Comparison of ENCODE assay signal across 9 mouse cellular contexts in genomic region chr17:88159212-88159668, GRCm38 (mm10).
DNase-seq lines count a peak whose midpoint lies in the region; ATAC-seq and TF ChIP-seq lines count a peak whose summit lies in the region.
"Had no signal": no experiment of that assay in that cellular context is flagged by ENCODE, and none has a peak within 500 bp of the region (broad histone marks: within the 10 kb centered on the region; RNA-seq: fewer than 3 reads in every experiment).

No protein-coding gene starts in this region.

- H3K9me3 ChIP-seq in kidney, embryonic 15.5 days (replicated peaks) = no peaks in the 10 kb centered on the region
- H3K9me3 ChIP-seq in hindbrain, embryonic 13.5 days = no peaks in the 10 kb centered on the region
- H3K9me3 ChIP-seq in neural tube, embryonic 12.5 days = no peaks in the 10 kb centered on the region
- H3K9me3 ChIP-seq in intestine, embryonic 15.5 days = no peaks in the 10 kb centered on the region

- DNase-seq in kidney, adult 2 months = no peak
- DNase-seq in embryo, embryonic 9.5 days (ENCODE audit: extremely low spot score) = peak; percentile 21
- DNase-seq in B cell, adult 2 months = no peak
- no peak for DNase-seq in adrenal gland, adult 2 months

- peak overlapping the region; percentile 40 for H3K4me2 ChIP-seq in kidney, embryonic 15.5 days
- peak overlapping the region; percentile 45 for H3K4me2 ChIP-seq in hindbrain, embryonic 13.5 days
- H3K4me2 ChIP-seq in neural tube, embryonic 12.5 days (replicated peaks) = peak overlapping the region; percentile 31
- H3K4me2 ChIP-seq in intestine, embryonic 15.5 days (replicated peaks) = no peak overlapping the region; the same call in 1 of the 2 replicates

- H3K4me3 ChIP-seq in kidney, embryonic 15.5 days (replicated peaks) = no peak overlapping the region
- no peak overlapping the region for H3K4me3 ChIP-seq in kidney, adult 2 months (ENCODE audit: insufficient read depth, low read depth, low read length)
- peak overlapping the region; percentile 15; the same call in 1 of the 2 replicates for H3K4me3 ChIP-seq in hindbrain, embryonic 13.5 days
- no peak overlapping the region for H3K4me3 ChIP-seq in neural tube, embryonic 12.5 days
- no peak overlapping the region for H3K4me3 ChIP-seq in intestine, embryonic 15.5 days (replicated peaks)

- peaks cover 17% of the 10 kb centered on the region for H3K4me1 ChIP-seq in kidney, embryonic 15.5 days
- H3K4me1 ChIP-seq in kidney, adult 2 months (ENCODE audit: control insufficient read depth, insufficient read depth, low read length) = no peaks in the 10 kb centered on the region
- H3K4me1 ChIP-seq in hindbrain, embryonic 13.5 days (replicated peaks) = peaks cover 9% of the 10 kb centered on the region
- H3K4me1 ChIP-seq in neural tube, embryonic 12.5 days = peaks cover 8% of the 10 kb centered on the region; the same call in 1 of the 2 replicates
- H3K4me1 ChIP-seq in intestine, embryonic 15.5 days (replicated peaks) = no peaks in the 10 kb centered on the region

- H3K27ac ChIP-seq in kidney, embryonic 15.5 days = no peak overlapping the region
- no peak overlapping the region for H3K27ac ChIP-seq in kidney, adult 2 months (ENCODE audit: insufficient read depth, low read depth, low read length)
- H3K27ac ChIP-seq in hindbrain, embryonic 13.5 days = no peak overlapping the region
- H3K27ac ChIP-seq in neural tube, embryonic 12.5 days = no peak overlapping the region
- H3K27ac ChIP-seq in intestine, embryonic 15.5 days = no peak overlapping the region
- H3K27ac ChIP-seq: macrophage had no signal

- H3K36me3 ChIP-seq in kidney, embryonic 15.5 days = no peaks in the 10 kb centered on the region
- no peaks in the 10 kb centered on the region for H3K36me3 ChIP-seq in kidney, adult 2 months (ENCODE audit: control insufficient read depth, insufficient read depth, low read length)
- H3K36me3 ChIP-seq in hindbrain, embryonic 13.5 days = no peaks in the 10 kb centered on the region
- H3K36me3 ChIP-seq in neural tube, embryonic 12.5 days = no peaks in the 10 kb centered on the region
- no peaks in the 10 kb centered on the region for H3K36me3 ChIP-seq in intestine, embryonic 15.5 days

- WGBS in kidney, embryonic 15.5 days = 17% methylated on average over 11 of the region's 11 CpGs
- WGBS in kidney, adult 2 months = 41% methylated on average over 11 of the region's 11 CpGs
- WGBS in hindbrain, embryonic 13.5 days = 8% methylated on average over 11 of the region's 11 CpGs
- WGBS in neural tube, embryonic 12.5 days = 9% methylated on average over 11 of the region's 11 CpGs
- 26% methylated on average over 11 of the region's 11 CpGs for WGBS in intestine, embryonic 15.5 days

- H3K9ac ChIP-seq in kidney, embryonic 15.5 days = no peak overlapping the region
- H3K9ac ChIP-seq in hindbrain, embryonic 13.5 days = no peak overlapping the region
- H3K9ac ChIP-seq in neural tube, embryonic 12.5 days = no peak overlapping the region
- no peak overlapping the region for H3K9ac ChIP-seq in intestine, embryonic 15.5 days

- no peak for TF ChIP-seq CTCF in kidney, adult 2 months (conservative IDR thresholded peaks at IDR 0.05; ENCODE audit: insufficient read depth, insufficient read length, low read depth, low read length)

- H3K27me3 ChIP-seq in kidney, embryonic 15.5 days = no peaks in the 10 kb centered on the region
- H3K27me3 ChIP-seq in kidney, adult 2 months (replicated peaks; ENCODE audit: control insufficient read depth, insufficient read depth, low read length) = no peaks in the 10 kb centered on the region
- peaks cover 11% of the 10 kb centered on the region; the same call in 1 of the 2 replicates for H3K27me3 ChIP-seq in hindbrain, embryonic 13.5 days
- H3K27me3 ChIP-seq in neural tube, embryonic 12.5 days (replicated peaks) = no peaks in the 10 kb centered on the region
- H3K27me3 ChIP-seq in intestine, embryonic 15.5 days (replicated peaks) = no peaks in the 10 kb centered on the region

- no peak for ATAC-seq in kidney, embryonic 15.5 days (replicated peaks; ENCODE audit: low FRiP score)
- ATAC-seq in hindbrain, embryonic 13.5 days (ENCODE audit: low FRiP score) = no peak
- no peak for ATAC-seq in neural tube, embryonic 12.5 days (ENCODE audit: low FRiP score, low read depth)
- no peak for ATAC-seq in intestine, embryonic 15.5 days

- no peak for TF ChIP-seq POLR2A in kidney, adult 2 months (IDR thresholded peaks at IDR 0.05; ENCODE audit: low read depth, low read length)
